Mouse (Mus musculus): ENCODE results near the gene Dspp.
A peak's percentile ranks its signal among the peaks of the same experiment; 100 is the strongest.

Gene Dspp

DNA sequence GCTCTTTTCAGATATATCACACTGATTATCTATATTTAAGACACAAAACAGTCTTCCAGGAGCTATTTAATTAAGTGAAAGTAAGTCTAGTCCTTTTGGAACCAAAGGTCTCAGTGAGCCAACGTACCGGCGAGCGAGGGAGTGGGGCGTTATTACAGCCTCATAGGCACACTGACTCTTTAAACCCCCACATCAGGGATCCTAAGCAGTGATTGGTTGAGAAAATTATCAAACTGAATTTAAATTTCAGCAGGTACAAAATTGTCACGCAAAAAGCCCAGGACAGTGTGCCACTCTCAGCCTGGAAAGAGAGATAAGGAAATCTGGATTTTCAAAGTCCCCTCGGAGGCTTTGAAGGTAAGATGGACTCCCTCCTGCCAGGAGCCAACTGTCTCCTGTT lies at the start of gene Dspp:
TSS of gene Dspp (plus strand) at position 301 of the 400 bp plus-strand sequence.
- DNase-seq = no peak

DNA sequence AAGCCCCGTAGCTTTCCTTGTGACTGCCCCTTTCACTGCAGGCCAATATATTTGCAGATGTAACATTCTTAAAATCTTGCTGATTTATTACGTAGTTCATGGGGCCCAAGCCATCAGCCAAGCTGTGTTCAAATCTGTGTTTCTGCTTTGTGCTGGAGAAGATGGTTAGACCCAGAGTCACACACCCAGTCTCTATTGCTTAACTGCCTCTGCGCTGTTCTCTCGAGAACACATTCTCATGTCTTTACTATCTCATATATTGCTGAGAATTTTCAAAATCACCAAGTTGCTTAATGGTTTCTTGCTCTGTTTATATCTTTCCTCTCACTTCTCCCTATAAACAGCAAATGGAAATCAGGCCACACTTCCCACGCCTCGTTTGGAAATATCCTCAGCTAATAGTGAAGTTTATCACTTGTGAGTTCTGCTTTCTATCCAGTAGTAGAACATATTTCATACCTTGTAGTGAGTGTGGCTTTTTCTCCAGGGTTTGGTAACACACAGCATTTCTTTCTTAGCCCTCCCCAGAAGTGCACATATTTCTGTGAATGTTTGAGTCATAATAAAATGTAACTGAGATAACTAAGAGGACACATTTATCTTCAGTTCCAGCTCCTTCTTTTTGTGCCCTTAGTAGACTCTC lies 46.4 kb upstream of the Dspp start:
- no peak for DNase-seq

DNA sequence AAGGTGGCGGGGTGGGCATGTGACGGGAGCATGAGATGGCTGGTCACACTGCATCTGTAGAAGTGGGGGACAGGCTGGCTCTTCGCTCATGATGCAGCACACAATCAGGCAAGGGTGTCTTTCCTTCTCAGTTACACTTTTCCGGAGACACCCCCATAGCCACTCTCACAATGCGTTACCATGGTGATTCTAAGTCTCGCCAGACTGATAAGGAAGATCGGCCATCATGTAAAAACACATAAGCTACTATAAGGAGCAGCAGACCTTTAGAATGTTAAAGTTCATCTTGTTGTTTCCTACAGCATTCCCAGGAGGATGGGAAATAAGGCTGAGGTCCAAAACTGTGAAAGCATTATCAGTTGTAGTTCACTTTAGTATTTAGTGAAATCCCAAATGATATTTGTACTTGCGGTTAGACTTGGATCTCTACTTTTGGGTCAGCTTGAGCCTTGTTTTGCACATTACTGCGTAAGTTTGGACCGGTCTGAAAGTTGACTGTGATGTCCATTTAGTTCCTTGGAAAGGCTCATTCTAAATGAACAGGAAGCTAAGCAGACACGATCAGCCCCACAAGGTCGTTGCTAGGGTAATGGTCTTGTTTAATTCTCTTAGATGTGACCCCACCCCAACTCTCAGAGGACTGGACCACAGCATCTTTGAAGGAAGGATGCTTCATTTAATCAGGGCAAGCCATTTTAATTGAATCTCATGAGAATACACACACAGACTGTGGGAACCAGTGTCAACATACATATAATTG lies 43.8 kb upstream of the Dspp start:
- DNase-seq = no peak

DNA sequence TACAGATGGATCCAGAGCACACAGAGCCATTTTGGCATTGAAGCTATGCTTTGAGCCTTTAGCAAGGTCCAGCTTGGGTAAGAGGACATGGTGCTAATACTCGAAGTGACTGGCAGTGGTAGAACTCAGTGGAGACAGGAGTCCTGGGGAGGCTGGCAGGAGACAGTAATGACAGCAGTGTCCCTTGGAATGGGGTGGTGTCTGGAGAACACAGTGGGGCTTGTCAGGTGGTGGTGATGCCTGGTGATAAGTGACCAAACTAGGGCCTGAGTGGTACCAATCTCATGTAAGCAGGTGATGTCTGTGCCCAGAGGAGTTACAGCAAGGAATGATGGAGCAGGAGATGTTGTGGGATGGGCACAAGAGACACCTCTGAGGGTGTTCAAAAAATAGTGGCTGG lies 43.2 kb upstream of the Dspp start:
- no peak for DNase-seq

DNA sequence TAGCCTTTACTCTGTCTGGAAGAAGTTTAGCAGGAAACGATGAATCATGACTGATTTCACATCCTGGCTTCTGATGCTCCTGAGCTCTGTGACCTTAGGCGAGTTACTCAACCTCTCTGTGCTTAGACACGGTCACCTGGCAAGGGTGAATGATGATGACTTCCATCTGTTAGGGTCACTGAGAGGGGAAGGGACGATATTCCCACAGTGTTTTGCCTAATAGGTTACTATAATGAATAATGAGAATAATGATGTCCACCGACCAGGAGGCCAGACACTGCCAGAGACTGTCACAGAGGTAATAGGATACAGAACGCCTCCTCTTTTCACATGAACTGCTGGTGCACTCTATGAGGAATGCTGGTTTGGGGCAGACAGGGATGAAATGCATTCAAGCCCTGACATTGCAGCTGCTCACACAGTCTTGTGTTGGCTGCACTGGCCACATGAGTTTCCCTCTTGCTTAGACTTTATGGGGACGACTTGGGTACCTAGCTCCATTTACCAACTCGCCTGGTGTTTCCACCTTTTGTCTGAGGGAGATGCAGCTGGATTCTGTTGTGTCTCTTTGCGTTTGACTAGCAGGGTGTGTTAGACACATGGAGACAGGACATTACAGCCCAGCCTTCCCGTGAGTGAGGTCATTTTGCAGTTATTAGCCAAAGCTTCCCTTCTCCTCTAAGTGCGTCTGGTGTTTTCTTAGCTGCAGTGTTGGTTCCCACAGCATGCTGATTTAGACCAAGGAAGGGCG lies 42.1 kb upstream of the Dspp start:
- no peak for DNase-seq

DNA sequence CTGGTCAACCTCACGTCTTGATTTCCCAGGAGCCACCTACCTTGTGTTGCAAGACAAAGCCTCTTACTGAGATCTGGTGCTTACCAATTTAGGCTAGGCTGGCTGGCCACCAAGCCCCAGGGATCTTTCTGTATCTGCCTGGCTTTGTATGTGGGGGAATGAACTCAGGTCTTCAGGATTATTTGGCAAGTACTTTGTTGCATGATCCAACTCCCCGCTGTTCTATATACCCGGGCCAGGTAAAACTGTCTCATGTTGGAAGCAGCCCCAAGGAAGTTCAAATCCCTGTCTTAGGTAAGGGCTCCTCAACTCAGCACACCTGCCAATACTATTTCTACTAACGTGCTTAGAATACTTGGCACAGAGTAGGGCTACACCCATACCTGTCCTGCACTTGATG lies 39.6 kb upstream of the Dspp start:
- DNase-seq = no peak

DNA sequence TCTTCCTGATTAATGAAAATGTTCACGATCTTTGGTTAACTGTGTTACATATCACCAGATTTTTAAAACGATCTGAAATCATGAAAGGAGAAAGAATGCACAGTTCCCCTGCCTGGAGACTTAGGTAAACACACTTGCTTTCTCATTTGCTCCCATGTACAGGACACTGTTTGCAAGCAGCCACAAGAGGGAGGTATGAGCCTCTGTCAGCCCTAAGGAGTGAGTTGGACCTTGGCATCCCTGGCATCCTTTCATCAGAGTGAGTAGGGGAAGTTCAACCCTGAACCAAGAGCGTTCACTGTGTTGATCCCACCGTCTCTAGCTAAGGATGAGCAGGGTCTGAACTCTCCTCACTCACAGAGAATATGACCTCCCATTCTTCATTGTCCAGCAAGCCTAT lies 39.0 kb upstream of the Dspp start:
- peak; percentile 48 for DNase-seq

DNA sequence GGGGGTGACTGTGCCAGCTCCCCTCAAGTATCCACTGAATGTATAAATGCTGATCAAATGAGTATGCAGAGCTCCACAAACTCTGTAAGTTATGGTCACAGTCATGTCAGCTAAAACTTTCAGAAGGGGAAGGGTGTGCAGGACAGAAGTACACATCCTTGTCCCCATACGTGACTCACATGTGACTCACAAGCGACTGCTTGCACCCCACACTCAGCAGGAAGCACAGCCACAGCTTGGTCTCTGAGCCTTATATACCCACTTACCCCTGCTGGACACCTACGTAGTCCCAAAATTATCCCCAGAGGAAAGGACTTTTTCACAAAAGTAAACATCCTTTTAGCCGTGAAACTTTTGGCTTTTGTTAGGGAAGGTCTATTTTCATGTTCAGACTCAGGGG lies 36.8 kb upstream of the Dspp start:
- peak; percentile 46 for DNase-seq

DNA sequence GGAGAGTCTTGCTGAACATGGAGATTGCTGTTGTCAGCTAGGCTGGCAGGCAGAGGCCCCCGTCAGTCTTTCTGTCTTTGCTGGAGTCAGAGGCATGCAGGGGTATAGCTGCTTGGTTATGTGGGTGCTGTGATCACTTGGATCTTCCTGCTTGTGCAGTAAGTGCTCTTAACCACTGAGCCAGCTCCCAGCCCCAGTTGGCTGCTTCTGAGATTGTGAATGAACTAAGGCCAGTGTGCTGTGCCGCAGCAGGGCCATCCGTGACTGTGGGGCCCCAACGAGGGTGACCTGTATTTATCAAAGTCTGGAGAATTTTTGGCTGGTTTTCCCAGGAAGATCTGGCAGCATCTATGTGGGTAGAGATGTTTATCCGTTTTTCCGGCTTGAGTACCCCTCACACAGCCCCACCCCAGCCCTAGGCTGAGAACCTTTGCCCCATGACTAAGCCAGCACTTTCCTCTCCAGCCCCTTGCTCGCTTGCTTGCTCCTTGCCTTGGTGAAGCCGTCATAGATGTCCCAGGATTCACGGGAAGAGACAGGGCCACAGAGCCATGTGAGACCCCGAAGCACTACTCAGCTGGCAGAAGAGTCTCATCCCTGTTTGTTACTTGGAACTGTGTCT lies 32.5 kb upstream of the Dspp start:
- no peak for DNase-seq

DNA sequence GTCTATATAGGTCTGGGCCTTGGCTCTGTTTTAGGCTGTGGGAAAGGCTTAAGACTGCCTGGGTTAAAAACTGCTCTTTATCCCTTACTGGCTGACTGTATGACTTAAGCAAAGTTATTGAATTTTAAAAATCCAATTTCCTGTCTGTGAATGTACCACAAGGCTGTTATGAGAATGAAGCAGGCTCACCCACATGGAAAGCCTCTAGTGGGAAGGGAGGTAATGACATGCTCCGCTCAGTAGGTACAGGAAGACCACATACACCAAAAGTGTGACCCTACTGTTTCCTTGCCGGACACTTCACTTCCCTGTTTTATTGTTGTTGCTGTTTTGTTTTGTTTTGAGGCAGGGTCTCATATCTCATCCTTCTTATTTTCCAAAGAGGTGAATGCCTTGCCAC lies 29.4 kb upstream of the Dspp start:
- DNase-seq = no peak

DNA sequence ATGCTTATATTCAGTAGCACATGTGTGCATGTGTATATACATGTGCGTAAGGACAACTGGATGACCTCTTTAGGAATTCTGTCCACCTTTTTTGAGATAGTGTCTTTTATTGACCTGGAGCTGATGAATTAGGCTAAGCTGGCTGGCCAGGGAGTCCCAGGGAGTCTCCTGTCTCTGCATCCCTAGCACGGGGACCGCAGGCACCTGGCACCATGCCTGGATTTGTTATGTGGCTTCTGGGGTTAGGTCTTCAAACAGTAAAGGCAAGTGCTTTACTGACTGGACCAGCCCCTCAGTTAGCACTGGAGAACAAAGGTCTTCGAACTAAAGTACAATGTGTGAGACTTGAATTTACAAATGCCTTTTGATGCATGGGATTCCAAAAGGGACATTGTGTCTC lies 26.5 kb upstream of the Dspp start:
- DNase-seq = no peak

DNA sequence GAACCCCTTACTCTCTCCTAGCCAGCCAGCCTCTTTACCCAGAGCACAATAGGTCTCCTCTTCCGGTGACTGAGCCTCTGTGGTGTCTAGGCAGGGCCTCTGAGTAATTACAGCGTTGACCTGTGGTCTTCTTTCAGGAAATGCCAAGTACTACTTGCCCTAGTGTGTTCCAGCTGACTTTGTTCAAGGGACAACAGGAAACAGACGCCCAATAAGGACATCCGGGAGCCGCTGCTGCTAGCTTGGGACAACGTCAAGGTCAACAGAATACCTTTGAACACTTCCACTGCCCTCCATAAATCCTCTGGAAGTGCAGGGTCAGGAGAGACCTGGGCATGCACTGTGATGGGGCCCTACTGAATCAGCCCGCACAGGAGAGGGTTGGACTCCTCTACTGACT lies 21.2 kb upstream of the Dspp start:
- DNase-seq = no peak

DNA sequence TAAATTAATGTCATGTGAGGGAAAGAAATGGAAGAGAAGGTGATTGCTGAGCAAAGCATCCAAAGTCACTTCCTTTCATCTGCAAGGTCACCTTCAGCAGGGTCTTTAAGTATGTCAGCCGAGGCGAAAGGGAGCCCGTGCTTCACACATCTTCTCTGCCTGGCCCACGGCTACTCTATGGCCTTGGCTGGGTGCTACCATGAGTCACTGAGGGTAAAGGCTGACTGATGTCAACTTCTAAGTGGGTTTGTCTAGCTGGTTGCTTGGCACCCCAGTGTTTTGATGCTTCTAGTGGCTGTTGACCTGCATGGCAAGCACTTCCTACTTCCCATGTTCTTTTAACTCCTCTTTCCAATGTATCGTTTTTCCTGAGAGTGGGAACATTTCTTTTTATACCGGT lies 20.3 kb upstream of the Dspp start:
- DNase-seq = no peak

DNA sequence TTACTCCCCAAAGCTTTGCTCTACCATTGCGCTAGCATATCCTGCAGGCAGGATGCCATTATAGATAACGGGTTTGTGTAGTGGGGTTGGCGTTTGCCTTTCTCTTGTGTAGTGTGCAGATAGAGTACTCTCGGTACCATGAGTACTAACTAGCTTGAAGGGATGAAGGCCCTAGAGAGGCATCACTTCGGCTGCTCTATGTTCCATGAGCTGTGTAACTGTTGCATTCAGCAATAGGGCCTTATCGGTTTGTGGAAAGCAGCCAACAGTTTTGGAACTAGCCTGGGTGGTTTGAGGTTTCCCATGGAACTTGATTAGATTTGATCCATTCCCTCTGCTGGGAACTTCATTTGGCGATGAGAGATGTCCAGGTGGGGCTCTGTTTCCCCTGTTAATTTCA lies 12.8 kb upstream of the Dspp start:
- DNase-seq = no peak

DNA sequence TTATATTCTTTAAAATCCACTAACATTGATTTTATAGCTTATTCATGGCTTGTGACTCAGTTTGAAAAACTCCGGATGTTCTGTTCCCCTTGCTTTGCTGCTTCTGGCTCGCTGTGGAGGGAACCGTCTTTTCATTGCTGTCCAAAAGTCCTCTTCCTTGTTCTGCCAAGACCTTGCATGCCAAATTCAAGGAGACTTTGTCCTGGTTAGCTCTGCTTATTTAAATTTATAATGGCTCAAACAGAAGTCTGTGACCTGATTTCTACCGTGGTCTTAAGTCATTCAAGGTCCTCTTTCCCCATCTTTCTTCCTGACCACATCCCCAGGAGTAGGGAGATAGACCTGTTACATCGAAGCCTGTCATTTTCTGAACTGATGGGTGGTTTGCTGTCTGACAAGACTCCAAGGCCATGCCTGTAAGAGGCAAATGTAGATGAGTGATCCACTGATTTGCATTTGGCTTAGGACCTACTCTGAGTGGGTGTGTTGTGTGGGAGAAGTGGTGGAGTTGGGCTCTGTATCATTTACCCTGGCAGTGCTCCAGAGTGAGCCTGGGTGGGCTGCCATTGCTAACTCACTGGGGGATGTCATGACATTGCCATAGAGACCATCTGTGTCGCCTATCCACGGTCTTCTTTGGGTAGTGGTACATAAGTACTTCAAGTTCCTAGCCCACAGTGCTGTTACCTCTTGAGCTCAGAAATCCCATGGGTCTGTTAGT lies 12.0 kb upstream of the Dspp start:
- DNase-seq = peak; percentile 58

DNA sequence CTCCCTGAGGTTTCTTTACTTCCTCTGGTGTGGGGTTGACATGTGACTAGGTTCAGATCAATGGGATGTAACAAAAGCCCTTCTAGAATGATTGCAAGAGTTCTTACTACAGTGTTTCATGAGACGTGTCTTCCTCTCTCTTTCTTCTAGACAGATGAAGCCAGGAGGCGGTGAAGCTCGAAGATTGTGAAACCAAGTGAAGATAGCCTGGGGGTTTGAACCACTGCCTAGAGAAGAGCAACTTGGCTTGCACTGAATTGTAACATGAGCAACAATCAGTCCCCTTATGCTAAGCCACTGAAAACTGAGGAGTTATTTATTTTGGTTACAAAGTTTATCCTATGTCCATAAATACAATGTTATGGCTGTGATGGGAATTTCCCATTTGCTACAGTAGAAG lies 9.9 kb upstream of the Dspp start:
- DNase-seq = no peak

DNA sequence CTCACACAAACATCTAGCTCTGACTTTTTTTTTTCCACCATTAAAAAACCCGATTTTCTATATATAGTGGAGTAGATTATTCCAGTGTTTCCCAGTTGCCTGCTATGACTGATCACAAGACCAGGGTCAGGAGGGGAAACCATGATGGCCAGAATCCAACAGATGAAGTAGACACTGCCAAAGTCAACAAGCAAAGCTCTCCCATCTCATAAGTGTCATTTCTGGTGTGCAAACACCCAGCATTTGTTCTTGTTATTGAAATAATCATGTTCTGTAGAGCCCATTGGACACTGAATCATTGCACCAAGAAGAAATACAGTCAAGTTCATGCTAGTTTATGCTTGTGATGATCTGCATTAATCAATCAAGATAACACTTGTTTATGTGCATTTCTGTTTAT lies 9.1 kb upstream of the Dspp start:
- DNase-seq = no peak

DNA sequence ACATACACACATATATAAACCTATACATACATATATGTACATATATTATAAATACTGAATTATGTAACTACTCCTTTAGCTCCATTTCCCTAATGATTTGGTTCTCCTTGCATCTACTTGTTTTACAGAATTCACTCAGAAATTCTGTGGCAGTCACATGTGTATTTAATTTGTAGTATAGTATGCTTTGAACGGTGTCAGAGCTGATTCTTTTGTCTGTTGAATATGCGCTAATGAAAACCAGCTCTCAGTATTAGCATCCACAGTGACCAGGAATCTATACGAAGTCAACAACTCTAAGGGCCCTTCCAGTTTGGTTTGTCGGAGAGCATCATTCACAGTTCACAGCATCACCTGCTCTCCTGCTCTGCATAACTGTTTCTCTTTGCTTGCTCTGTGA lies 7.0 kb upstream of the Dspp start:
- no peak for DNase-seq

DNA sequence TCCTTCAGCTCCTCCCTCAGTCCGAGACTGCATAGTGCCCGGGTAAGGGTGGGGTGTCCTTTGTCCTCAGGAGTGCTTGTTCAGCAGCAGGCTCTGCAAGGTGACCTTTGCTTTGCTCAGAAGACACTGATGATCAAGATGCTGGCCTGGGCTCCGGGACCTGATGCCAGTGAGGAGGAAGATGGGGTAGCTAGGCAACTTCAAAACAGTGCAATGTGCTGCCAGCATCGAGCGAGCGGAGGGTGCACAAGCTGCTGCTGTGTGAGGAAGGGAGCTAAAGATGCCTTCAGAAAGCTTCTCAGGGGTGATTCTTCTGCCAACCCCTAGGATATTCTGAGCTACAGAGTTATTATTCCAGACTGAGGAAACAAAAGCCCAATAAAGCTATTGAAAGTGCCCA lies 2.6 kb downstream of the Dspp start:
- peak; percentile 40 for DNase-seq

DNA sequence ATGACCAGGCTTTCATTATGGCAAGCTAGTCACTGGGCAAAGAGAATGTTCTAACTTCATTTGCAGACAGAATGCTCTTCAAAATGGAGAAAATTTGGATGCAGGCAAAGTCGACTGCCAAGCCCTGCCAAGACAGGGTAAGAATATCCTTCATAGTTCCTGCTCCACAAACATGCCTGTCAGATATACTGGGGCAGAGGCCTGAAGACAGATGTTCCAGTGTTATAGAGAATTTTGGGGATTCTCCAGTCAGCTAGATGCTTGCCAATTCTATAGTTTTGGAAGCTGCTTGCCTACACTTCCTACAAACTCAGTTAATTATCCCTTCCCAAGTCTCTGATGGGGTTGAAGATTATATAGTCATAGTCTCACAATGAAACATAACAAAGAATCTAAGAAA lies 13.2 kb downstream of the Dspp start:
- DNase-seq = peak; percentile 19

DNA sequence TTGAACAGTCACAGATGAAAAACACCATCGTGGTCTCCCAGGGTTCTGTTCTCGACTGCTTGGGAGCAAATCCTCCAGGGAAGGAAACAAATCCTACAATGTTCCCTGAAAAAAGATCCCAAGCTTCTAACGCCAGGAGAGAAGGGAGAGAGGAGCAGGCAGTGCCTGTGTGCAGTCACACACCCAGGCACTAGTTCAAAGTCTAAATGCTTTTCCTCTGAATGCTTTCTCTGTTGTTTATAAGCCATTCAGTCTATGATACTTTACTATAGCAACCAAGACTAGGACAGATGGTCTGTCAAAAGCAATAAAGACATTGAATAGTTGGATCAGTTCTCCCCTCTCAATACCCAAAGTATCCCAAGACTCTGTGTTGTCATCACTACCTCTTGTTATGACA lies 16.8 kb downstream of the Dspp start:
- no peak for DNase-seq

DNA sequence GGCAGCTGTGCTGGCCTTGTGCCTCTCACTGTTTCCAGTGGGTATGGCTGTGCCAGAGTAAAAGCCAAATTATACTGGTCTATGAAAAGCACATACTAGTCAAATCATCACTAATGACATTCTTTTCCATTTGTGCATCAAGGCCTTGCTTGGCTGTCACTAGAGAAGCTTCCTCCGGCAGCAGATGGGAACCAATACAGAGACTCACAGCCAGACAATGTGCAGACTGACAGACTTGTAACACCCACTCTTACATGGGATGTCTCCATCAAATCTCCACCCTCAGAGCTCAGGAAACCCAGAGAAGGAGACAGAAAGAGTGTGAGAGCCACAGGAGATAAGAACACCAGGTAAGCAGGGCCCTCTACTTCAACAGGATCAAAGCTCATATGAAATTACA lies 24.6 kb downstream of the Dspp start:
- DNase-seq = no peak
